Mouse (Mus musculus) E14TG2a.4 (cell line): ENCODE measurements around the gene Ppm1m.

Experiments used
- CTCF ChIP-seq: conservative IDR thresholded peaks from 2 replicates; pipeline ENCODE4 v1.5.1; 2014; ENCODE audit warnings: low read length
- POU5F1 ChIP-seq: IDR thresholded peaks from 2 replicates; pipeline ENCODE4 v1.6.1; 2014; ENCODE audit warnings: low read length, borderline replicate concordance

DNA sequence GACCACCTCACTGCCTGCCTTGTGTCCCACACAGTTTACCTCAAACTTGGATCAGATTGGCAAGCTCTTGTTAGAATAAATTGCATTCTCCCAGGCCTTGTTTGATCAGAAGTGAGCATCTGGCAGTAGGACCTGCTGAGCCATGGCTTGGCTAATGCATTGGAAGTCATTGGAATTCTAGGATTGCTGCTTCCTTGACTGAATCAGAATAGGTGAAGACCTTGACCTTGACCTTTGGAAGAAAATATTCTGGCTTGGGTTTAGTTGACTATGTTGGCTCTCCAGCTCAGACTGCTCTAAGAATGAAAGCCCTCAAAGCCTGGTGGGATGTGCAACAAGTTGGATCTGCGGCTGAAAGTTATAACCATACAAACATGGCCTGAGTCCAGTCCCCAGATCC is 8.2 kb downstream of the Ppm1m start:
- no peak for TF ChIP-seq CTCF
- TF ChIP-seq POU5F1 = no peak
